In the genomic region with DNA sequence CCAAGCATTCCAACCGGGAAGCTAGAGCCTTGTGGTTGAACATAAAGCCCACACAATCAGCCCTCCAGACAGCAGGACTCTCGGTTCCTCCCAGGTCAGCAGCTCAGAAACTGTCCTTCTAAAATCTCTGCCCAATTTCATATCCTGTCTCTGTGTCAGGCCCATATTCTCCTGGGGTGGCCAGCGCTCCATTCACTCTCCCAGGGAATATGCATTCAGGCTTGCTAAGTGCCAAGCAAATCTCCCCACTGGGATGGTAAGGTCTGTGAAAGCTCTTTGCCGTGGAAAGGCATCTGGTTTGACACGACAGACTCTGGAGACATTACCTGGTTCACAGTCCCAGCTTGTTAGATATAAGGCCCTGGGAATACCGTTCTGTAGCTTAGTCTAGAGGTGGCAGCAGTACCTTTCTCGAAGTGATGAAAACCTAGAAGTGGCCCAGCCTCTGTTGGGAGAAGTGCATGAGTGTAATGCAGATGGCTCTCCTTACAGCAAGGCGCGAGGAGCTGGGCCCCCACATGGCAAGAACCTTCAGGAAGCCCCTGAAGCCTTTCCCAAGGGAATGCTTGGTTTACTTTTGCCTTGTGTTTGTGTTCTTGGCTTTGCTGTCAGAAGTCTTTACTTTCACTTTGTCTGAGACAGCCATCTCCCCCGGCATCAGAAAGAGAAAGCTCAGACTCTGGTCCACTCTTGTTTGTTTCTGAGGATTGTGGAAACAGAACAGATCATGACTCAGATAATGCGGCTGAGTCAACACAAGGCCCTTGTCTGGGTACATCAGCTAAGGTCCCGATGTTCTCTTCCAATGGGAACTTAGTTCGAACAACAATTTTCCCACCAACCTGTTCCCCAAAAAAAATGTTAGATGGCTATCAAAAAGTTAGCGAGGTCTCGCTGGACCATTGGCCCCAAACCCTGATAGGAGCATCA, we compare ENCODE assay signal across 13 mouse cellular contexts. TPM values are rescaled to one million over a fixed set of nuclear protein-coding genes. Genes with fewer than 3 reads are reported as not detected.
DNase-seq lines count a peak whose midpoint lies in the region; ATAC-seq and TF ChIP-seq lines count a peak whose summit lies in the region.
"Had no signal": no experiment of that assay in that cellular context is flagged by ENCODE, and none has a peak within 500 bp of the region (broad histone marks: within the 10 kb centered on the region; RNA-seq: fewer than 3 reads in every experiment).

No protein-coding gene starts in this region.

- no peaks in the 10 kb centered on the region for H3K27me3 ChIP-seq in kidney, postnatal 0 days (ENCODE audit: insufficient read depth, low read length)
- H3K27me3 ChIP-seq in myocyte (ENCODE audit: control insufficient read depth, insufficient read depth, insufficient read length) = no peaks in the 10 kb centered on the region
- no peaks in the 10 kb centered on the region for H3K27me3 ChIP-seq in forebrain, embryonic 16.5 days (replicated peaks; ENCODE audit: control insufficient read depth, insufficient read depth, low read length)
- H3K27me3 ChIP-seq: embryonic facial prominence, embryonic 15.5 days; hindbrain, embryonic 15.5 days; limb, embryonic 13.5 days; midbrain, embryonic 12.5 days had no signal

- ATAC-seq in kidney, postnatal 0 days (replicated peaks; ENCODE audit: low FRiP score, low read depth) = no peak
- no peak for ATAC-seq in forebrain, embryonic 16.5 days

- no peak for DNase-seq in kidney, postnatal 0 days (ENCODE audit: low spot score)
- no peak for DNase-seq in kidney, adult 8-10 months
- DNase-seq in NIH3T3 (ENCODE audit: low read depth) = peak; percentile 36
- DNase-seq in cerebellum, adult 9-11 months = peak; percentile 47
- DNase-seq in spleen, postnatal 36 days (ENCODE audit: low spot score in 2 of 2) = no peak

- H3K4me3 ChIP-seq in kidney, postnatal 0 days (replicated peaks; ENCODE audit: low read depth, low read length) = no peak overlapping the region
- no peak overlapping the region for H3K4me3 ChIP-seq in myocyte
- H3K4me3 ChIP-seq in forebrain, embryonic 16.5 days (replicated peaks; ENCODE audit: low read length) = no peak overlapping the region
- H3K4me3 ChIP-seq: embryonic facial prominence, embryonic 15.5 days; hindbrain, embryonic 15.5 days; limb, embryonic 13.5 days; midbrain, embryonic 12.5 days had no signal

- WGBS in kidney, postnatal 0 days = 76% methylated on average over 15 of the region's 15 CpGs
- WGBS in forebrain, embryonic 16.5 days = 87% methylated on average over 15 of the region's 15 CpGs

- no peaks in the 10 kb centered on the region for H3K79me2 ChIP-seq in myocyte (ENCODE audit: control insufficient read depth, insufficient read depth)

- no peaks in the 10 kb centered on the region for H3K9me3 ChIP-seq in kidney, postnatal 0 days (replicated peaks; ENCODE audit: low read length)
- H3K9me3 ChIP-seq in forebrain, embryonic 16.5 days (ENCODE audit: control insufficient read depth, low read length) = no peaks in the 10 kb centered on the region
- H3K9me3 ChIP-seq: embryonic facial prominence, embryonic 15.5 days; G1E; hindbrain, embryonic 15.5 days; limb, embryonic 13.5 days; midbrain, embryonic 12.5 days had no signal

- no peaks in the 10 kb centered on the region for H3K36me3 ChIP-seq in kidney, postnatal 0 days (ENCODE audit: insufficient read depth, low read length)
- no peaks in the 10 kb centered on the region for H3K36me3 ChIP-seq in myocyte (ENCODE audit: control insufficient read depth, insufficient read depth)
- H3K36me3 ChIP-seq in forebrain, embryonic 16.5 days (ENCODE audit: control insufficient read depth, insufficient read depth) = no peaks in the 10 kb centered on the region
- H3K36me3 ChIP-seq: embryonic facial prominence, embryonic 15.5 days; G1E; hindbrain, embryonic 15.5 days; limb, embryonic 13.5 days; midbrain, embryonic 12.5 days had no signal

- peak overlapping the region; percentile 48 for H3K27ac ChIP-seq in kidney, postnatal 0 days
- H3K27ac ChIP-seq in forebrain, embryonic 16.5 days (ENCODE audit: low read length) = no peak overlapping the region
- H3K27ac ChIP-seq: embryonic facial prominence, embryonic 15.5 days; hindbrain, embryonic 15.5 days; limb, embryonic 13.5 days; midbrain, embryonic 12.5 days had no signal

- no peak for TF ChIP-seq POLR2A in myocyte (IDR thresholded peaks at IDR 0.05; ENCODE audit: insufficient read length, low read depth)

- TF ChIP-seq CTCF in kidney, postnatal 0 days (IDR thresholded peaks at IDR 0.05; ENCODE audit: low read depth) = peak; percentile 13; the same call in 1 of the 2 replicates

- no peak overlapping the region for H3K9ac ChIP-seq in kidney, postnatal 0 days (ENCODE audit: low read depth, low read length)
- H3K9ac ChIP-seq in forebrain, embryonic 16.5 days (replicated peaks; ENCODE audit: low read depth, low read length) = no peak overlapping the region
- H3K9ac ChIP-seq: embryonic facial prominence, embryonic 15.5 days; hindbrain, embryonic 15.5 days; limb, embryonic 13.5 days; midbrain, embryonic 12.5 days had no signal

- H3K4me2 ChIP-seq in kidney, postnatal 0 days (ENCODE audit: low read length) = peak overlapping the region; percentile 14; the same call in 1 of the 2 replicates
- peak overlapping the region; percentile 44 for H3K4me2 ChIP-seq in myocyte (ENCODE audit: low read depth)
- H3K4me2 ChIP-seq in forebrain, embryonic 16.5 days (ENCODE audit: low read length) = no peak overlapping the region
- H3K4me2 ChIP-seq: embryonic facial prominence, embryonic 15.5 days; heart, embryonic 11.5 days; hindbrain, embryonic 15.5 days; limb, embryonic 13.5 days; midbrain, embryonic 12.5 days had no signal

- H3K4me1 ChIP-seq in kidney, postnatal 0 days (replicated peaks; ENCODE audit: insufficient read depth, low read length) = 0 out of 2 replicates have a peak, but pooled peaks cover 4% of the 10 kb centered on the region
- no peaks in the 10 kb centered on the region for H3K4me1 ChIP-seq in forebrain, embryonic 16.5 days (replicated peaks; ENCODE audit: control insufficient read depth, insufficient read depth, low read length)
- H3K4me1 ChIP-seq: hindbrain, embryonic 15.5 days; limb, embryonic 13.5 days; midbrain, embryonic 12.5 days had no signal

- H3ac ChIP-seq in myocyte (ENCODE audit: control insufficient read depth, insufficient read length) = no peak overlapping the region

TF ChIP-seq in myocyte, 11 proteins besides CTCF, POLR2A, EP300 and RAD21:
- TF ChIP-seq REST (IDR thresholded peaks at IDR 0.05; ENCODE audit: insufficient read depth, insufficient read length) = no peak

RNA-seq across cellular contexts. Expression of a gene that starts 36.8 kb away (rescaled TPM):
- polyA plus RNA-seq in kidney, postnatal 0 days (2015; fragmentation: Nextera tagmentation; extraction: Ambion mirVana) = 238 and 242 TPM in 2 replicates
- polyA plus RNA-seq in myocyte (2012; fragmentation: generic; extraction: Trizol) = 23.2 TPM
- polyA plus RNA-seq in forebrain, embryonic 16.5 days (2015; fragmentation: Nextera tagmentation; extraction: Ambion mirVana) = 51.2 TPM in 2 replicates

Comparison
In these comparisons a context has a peak if more than half of its experiments do, and no peak if none do; other contexts are left out.
1. DNase-seq: peak in NIH3T3 (single experiment) and cerebellum, adult 9-11 months (single experiment); none in kidney, postnatal 0 days (single experiment), kidney, adult 8-10 months (0 of 2) and spleen, postnatal 36 days (0 of 2).